Mouse (Mus musculus): Measurements from ENCODE around the gene Rce1. TPM values are rescaled to one million over a fixed set of nuclear protein-coding genes. Genes with fewer than 3 reads are reported as not detected.

Rce1 gene
- polyA plus RNA-seq, 1 experiment, result 34.4 TPM

GRCm38 (mm10) chr19:4644271-4644670 is 18.8 kb upstream of the Rce1 start:
- no peaks in the 10 kb centered on the region for H3K36me3 ChIP-seq (ENCODE audit: control insufficient read depth, insufficient read depth, low read length, poor library complexity, severe bottlenecking)
- no peak overlapping the region for H3K27ac ChIP-seq (ENCODE audit: insufficient read depth, low read length)
- H3K4me1 ChIP-seq (ENCODE audit: control insufficient read depth, insufficient read depth, low read length), result no peaks in the 10 kb centered on the region
- no peak overlapping the region for H3K9ac ChIP-seq (ENCODE audit: low read depth, poor library complexity, severe bottlenecking)
- H3K4me3 ChIP-seq (ENCODE audit: low read depth, low read length), result no peak overlapping the region
- TF ChIP-seq CTCF (IDR thresholded peaks at IDR 0.05; ENCODE audit: low read depth, low read length), result peak; percentile 62
- TF ChIP-seq POLR2A (IDR thresholded peaks at IDR 0.05; ENCODE audit: insufficient read depth, low read length), result no peak
- no peaks in the 10 kb centered on the region for H3K27me3 ChIP-seq (ENCODE audit: control insufficient read depth, insufficient read depth, low read length, poor library complexity, severe bottlenecking)
- H3K9me3 ChIP-seq (replicated peaks; ENCODE audit: control insufficient read depth, insufficient read depth, low read length, poor library complexity, severe bottlenecking), result no peaks in the 10 kb centered on the region

- TF ChIP-seq EP300 (IDR thresholded peaks at IDR 0.05; ENCODE audit: insufficient read depth, low read depth, low read length), result no peak
- no peak for TF ChIP-seq POLR2A (IDR thresholded peaks at IDR 0.05; ENCODE audit: insufficient read depth, low read length)
- TF ChIP-seq CTCF (IDR thresholded peaks at IDR 0.05; ENCODE audit: low read depth, low read length), result peak; percentile 9
Measured at GRCm38 (mm10) chr19:4635986-4636385, 10.5 kb upstream of the Rce1 start.

DNA sequence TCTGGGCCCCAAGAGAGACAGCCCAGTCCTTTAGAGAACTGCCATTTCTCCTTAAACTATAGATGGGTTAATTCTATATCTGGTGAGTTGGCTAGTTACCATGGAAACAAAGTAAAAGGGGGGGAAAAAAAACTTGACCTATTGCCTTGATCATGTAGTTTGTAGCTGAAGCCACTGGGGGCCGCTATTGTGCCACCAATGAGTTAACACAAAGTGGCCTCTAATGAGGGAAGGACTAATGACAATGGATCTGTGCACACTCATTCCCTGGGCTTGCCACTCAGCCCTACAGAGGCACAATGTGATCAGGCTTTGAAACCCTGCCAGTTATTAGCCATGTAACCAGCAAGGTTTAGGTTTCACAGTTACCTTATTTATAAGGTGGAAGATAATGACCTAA is 3.4 kb upstream of the Rce1 start:
- no peak overlapping the region for H3K4me3 ChIP-seq (ENCODE audit: low read depth, low read length)
- TF ChIP-seq EP300 (IDR thresholded peaks at IDR 0.05; ENCODE audit: insufficient read depth, low read depth, low read length), result no peak
- peak; percentile 41 for TF ChIP-seq CTCF (IDR thresholded peaks at IDR 0.05; ENCODE audit: low read depth, low read length)
- TF ChIP-seq POLR2A (IDR thresholded peaks at IDR 0.05; ENCODE audit: insufficient read depth, low read length), result no peak
- no peak overlapping the region for H3K27ac ChIP-seq (ENCODE audit: insufficient read depth, low read length)
- no peaks in the 10 kb centered on the region for H3K9me3 ChIP-seq (replicated peaks; ENCODE audit: control insufficient read depth, insufficient read depth, low read length, poor library complexity, severe bottlenecking)
- H3K4me1 ChIP-seq (ENCODE audit: control insufficient read depth, insufficient read depth, low read length), result no peaks in the 10 kb centered on the region
- H3K36me3 ChIP-seq (ENCODE audit: control insufficient read depth, insufficient read depth, low read length, poor library complexity, severe bottlenecking), result no peaks in the 10 kb centered on the region
- no peak overlapping the region for H3K9ac ChIP-seq (ENCODE audit: low read depth, poor library complexity, severe bottlenecking)
- no peaks in the 10 kb centered on the region for H3K27me3 ChIP-seq (ENCODE audit: control insufficient read depth, insufficient read depth, low read length, poor library complexity, severe bottlenecking)

More at GRCm38 (mm10) chr19:4635986-4636385, 10.5 kb upstream of the Rce1 start:
- Histone ChIP-seq H3K4me1 (ENCODE audit: control insufficient read depth, insufficient read depth, low read length) (no peaks in the 10 kb centered on the region), H3K27ac (ENCODE audit: insufficient read depth, low read length) (no peak overlapping the region), H3K4me3 (ENCODE audit: low read depth, low read length) (no peak overlapping the region), H3K27me3 (ENCODE audit: control insufficient read depth, insufficient read depth, low read length, poor library complexity, severe bottlenecking) (no peaks in the 10 kb centered on the region), H3K9ac (ENCODE audit: low read depth, poor library complexity, severe bottlenecking) (no peak overlapping the region), H3K36me3 (ENCODE audit: control insufficient read depth, insufficient read depth, low read length, poor library complexity, severe bottlenecking) (no peaks in the 10 kb centered on the region), H3K9me3 (replicated peaks; ENCODE audit: control insufficient read depth, insufficient read depth, low read length, poor library complexity, severe bottlenecking) (no peaks in the 10 kb centered on the region)

DNA sequence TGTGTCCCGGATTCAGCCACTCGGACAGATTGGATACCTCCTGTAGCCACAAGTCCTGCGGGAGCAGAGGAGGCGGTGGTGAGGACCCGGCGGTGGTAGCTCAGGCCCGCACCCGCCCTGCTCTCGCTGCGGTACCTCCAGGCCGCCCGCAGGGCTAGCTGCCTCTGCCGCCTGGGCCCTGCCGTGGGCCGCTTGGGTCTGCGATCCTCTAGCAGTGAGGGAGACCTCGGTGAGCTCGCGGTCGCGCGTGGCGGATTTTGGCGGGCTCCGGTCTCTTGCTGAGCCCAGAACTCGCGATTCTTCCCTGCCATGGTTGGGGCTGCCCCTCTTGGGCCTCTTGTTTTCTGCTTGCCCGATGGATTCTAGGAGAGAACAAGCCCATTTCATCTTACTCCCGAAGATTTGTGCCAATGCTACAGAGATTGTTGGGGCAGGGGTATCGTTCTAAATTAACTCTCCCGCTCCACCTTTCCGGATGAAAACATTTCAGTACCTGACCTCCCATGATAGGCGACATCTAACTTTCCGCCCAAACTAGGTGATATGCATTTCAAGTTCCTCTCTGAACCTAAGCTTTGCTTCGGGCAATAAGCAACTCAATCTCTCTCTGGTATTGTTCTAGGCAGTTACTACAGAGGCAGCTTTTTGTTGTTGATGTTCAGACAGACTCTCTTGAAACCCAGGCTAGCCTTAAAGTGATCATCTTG is 541 bp upstream of the Rce1 start:
- H3K27me3 ChIP-seq (ENCODE audit: control insufficient read depth, insufficient read depth, low read length, poor library complexity, severe bottlenecking), result no peaks in the 10 kb centered on the region
- TF ChIP-seq POLR2A (IDR thresholded peaks at IDR 0.05; ENCODE audit: insufficient read depth, low read length) (no peak), CTCF (IDR thresholded peaks at IDR 0.05; ENCODE audit: low read depth, low read length) (no peak), EP300 (IDR thresholded peaks at IDR 0.05; ENCODE audit: insufficient read depth, low read depth, low read length) (no peak)
- H3K4me1 ChIP-seq (ENCODE audit: control insufficient read depth, insufficient read depth, low read length), result no peaks in the 10 kb centered on the region
- H3K9ac ChIP-seq (ENCODE audit: low read depth, poor library complexity, severe bottlenecking), result peak overlapping the region; percentile 82
- peak overlapping the region; percentile 40; the same call in 1 of the 2 replicates for H3K27ac ChIP-seq (ENCODE audit: insufficient read depth, low read length)
- H3K36me3 ChIP-seq (ENCODE audit: control insufficient read depth, insufficient read depth, low read length, poor library complexity, severe bottlenecking), result peaks cover 8% of the 10 kb centered on the region
- H3K4me3 ChIP-seq (ENCODE audit: low read depth, low read length), result peak overlapping the region; percentile 95
- H3K9me3 ChIP-seq (replicated peaks; ENCODE audit: control insufficient read depth, insufficient read depth, low read length, poor library complexity, severe bottlenecking), result no peaks in the 10 kb centered on the region

DNA sequence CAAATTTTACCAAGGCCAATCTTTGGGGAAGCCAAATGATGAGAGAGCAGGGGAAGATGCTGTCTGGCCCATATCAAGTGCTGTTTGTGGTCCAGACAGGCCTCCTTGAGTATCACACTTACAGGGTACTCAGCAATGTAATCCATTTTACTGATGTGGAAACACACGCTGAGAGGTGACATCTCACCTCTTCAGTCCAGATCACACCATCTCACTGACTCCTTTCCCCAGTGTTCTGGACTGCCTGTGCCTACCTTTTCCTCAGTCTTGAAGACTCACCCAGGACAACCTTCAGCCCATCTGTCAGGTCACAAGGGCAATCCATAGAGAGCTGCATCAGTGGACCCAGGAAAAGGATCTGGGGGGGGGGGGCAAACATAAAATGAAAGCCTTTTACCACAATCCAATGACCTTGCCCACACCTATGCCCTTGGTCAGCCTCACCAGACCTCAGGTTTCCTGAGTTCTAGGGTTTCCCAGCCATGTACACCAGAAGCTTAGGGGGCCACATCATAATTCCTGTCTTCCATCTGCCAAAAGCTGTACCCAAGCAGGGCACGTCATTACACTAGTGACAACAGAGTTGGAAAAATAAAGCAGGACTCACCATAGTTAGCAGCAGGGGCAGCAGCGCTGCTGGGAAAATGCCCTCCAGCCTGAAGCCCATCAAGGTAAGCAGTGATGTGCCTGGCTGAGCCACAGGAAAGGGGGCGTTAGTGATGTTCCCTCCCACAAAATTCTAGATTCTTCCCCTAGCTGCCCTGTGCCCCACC is 849 bp downstream of the Rce1 start:
- H3K27ac ChIP-seq (ENCODE audit: insufficient read depth, low read length), result no peak overlapping the region

DNA sequence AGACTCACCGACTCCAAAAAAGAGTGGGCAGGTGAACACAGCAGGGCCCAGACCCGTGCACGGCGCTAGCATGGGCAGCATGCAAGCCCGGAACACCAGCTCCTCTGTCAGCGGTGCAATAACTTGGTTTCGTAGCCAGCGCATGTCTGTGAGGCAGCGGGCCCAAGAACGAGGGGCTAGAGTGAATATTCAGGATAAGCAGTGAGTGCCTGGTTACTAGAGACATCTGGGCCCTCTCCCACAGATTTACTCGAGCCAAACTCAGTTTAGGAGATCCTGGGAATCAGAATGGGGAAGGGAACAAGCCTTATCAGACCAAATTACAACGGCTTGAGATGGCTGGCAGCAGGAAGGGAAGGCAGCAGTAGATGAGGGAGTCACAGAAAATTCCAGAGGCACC is 1.4 kb downstream of the Rce1 start:
- H3K27me3 ChIP-seq (ENCODE audit: control insufficient read depth, insufficient read depth, low read length, poor library complexity, severe bottlenecking), result no peaks in the 10 kb centered on the region
- peaks cover 8% of the 10 kb centered on the region for H3K36me3 ChIP-seq (ENCODE audit: control insufficient read depth, insufficient read depth, low read length, poor library complexity, severe bottlenecking)
- H3K9ac ChIP-seq (ENCODE audit: low read depth, poor library complexity, severe bottlenecking), result no peak overlapping the region
- H3K27ac ChIP-seq (ENCODE audit: insufficient read depth, low read length), result no peak overlapping the region
- TF ChIP-seq POLR2A (IDR thresholded peaks at IDR 0.05; ENCODE audit: insufficient read depth, low read length) (no peak), EP300 (IDR thresholded peaks at IDR 0.05; ENCODE audit: insufficient read depth, low read depth, low read length) (no peak), CTCF (IDR thresholded peaks at IDR 0.05; ENCODE audit: low read depth, low read length) (no peak)
- H3K4me3 ChIP-seq (ENCODE audit: low read depth, low read length), result no peak overlapping the region
- no peaks in the 10 kb centered on the region for H3K4me1 ChIP-seq (ENCODE audit: control insufficient read depth, insufficient read depth, low read length)
- H3K9me3 ChIP-seq (replicated peaks; ENCODE audit: control insufficient read depth, insufficient read depth, low read length, poor library complexity, severe bottlenecking), result no peaks in the 10 kb centered on the region

More for the DNA sequence above, 849 bp downstream of the Rce1 start:
- no peaks in the 10 kb centered on the region for H3K9me3 ChIP-seq (replicated peaks; ENCODE audit: control insufficient read depth, insufficient read depth, low read length, poor library complexity, severe bottlenecking)
- H3K4me3 ChIP-seq (ENCODE audit: low read depth, low read length), result peak overlapping the region; percentile 95
- H3K36me3 ChIP-seq (ENCODE audit: control insufficient read depth, insufficient read depth, low read length, poor library complexity, severe bottlenecking), result peaks cover 8% of the 10 kb centered on the region
- TF ChIP-seq EP300 (IDR thresholded peaks at IDR 0.05; ENCODE audit: insufficient read depth, low read depth, low read length) (no peak), POLR2A (IDR thresholded peaks at IDR 0.05; ENCODE audit: insufficient read depth, low read length) (no peak), CTCF (IDR thresholded peaks at IDR 0.05; ENCODE audit: low read depth, low read length) (no peak)
- no peaks in the 10 kb centered on the region for H3K27me3 ChIP-seq (ENCODE audit: control insufficient read depth, insufficient read depth, low read length, poor library complexity, severe bottlenecking)
- peak overlapping the region; percentile 82 for H3K9ac ChIP-seq (ENCODE audit: low read depth, poor library complexity, severe bottlenecking)
- H3K4me1 ChIP-seq (ENCODE audit: control insufficient read depth, insufficient read depth, low read length), result no peaks in the 10 kb centered on the region
